Mouse (Mus musculus) heart, adult 2 months (tissue): ENCODE results near the gene Tnni1.

Experiments
- CTCF ChIP-seq: fragments of 200-600 bp; IDR thresholded peaks from 2 replicates; pipeline ENCODE4 v1.8.1; 2022; ENCODE audit warnings: antibody characterized with exemption, mild to moderate bottlenecking, moderate library complexity
- EP300 ChIP-seq: fragments of 200-500 bp; IDR thresholded peaks from 2 replicates; pipeline ENCODE4 v1.6.1; 2011; ENCODE audit warnings: low read depth, low read length, control low read depth; ENCODE audit not compliant: insufficient read depth
- POLR2A ChIP-seq: fragments of 200-500 bp; IDR thresholded peaks from 2 replicates; pipeline ENCODE4 v1.6.1; 2011; ENCODE audit warnings: mild to moderate bottlenecking, low read depth, low read length, control low read depth; ENCODE audit not compliant: insufficient read depth

GRCm38 (mm10) chr1:135807546-135807945, 28.3 kb downstream of the Tnni1 start:
- TF ChIP-seq POLR2A (no peak), CTCF (no peak), EP300 (no peak)
